Mouse (Mus musculus): ENCODE results near the gene Kpna6. TPM values are rescaled to one million over a fixed set of nuclear protein-coding genes. Genes with fewer than 3 reads are reported as not detected.
"Not testable (repeated sequence)": the region's sequence is repeated elsewhere in the genome, so short reads cannot be mapped to it uniquely, and the experiment has no call there.

Gene Kpna6
- total and polyA plus RNA-seq, 3 experiments, result 15.9 to 66.5 (median 19.6) TPM

DNA sequence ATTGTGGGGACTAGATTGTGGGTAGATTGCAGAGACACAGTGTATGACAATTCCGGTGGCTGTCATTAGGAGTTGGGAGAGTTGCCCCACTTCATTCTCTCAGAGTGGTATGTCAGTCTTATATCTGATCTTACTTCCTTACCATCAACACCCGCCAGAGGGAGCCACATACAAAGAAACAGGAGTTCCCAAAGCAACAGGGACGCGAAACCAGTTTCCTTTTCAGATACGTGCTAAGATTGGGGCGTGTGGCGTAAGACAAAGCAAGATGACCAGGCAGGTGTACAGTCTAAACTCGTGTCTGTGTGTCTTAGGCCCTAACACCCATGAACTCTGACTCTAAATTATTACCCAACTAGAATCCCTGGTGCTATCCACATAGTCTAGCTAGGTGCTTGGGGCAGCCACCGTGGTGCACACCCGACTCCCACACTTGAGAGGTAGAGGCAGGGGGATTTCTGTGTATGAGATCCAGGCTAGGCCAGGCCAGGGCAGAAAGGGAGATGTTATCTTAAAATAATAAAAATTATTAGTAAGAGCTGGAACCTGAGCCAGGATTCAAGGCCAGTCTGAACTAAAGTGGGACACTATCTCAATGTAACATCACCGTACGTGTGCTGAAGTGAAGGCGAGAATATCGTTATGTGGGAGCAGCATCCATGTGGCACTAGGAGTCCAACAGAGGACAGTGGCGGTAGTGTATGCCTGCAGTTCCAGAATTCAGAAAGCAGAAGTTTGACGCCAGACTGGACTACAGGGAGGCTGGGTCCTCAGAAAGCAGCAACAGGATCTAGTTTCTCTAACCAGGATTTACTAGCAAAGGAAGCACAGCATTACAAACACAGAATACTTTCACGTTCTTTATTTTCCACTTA lies 29.2 kb upstream of the Kpna6 start (continued):
- no peak for TF ChIP-seq RCOR1 (IDR thresholded peaks at IDR 0.05; ENCODE audit: low read depth, low read length)
- TF ChIP-seq MXI1 (IDR thresholded peaks at IDR 0.05; ENCODE audit: low read depth, low read length), result peak; percentile 85
- peak; percentile 56 for TF ChIP-seq GATA1 (IDR thresholded peaks at IDR 0.05; ENCODE audit: low read depth, low read length)
- TF ChIP-seq MAX (IDR thresholded peaks at IDR 0.05; ENCODE audit: low read length), result peak; percentile 38; the same call in 1 of the 2 replicates
- TF ChIP-seq ETS1 (IDR thresholded peaks at IDR 0.05; ENCODE audit: low read depth, low read length), result 0 out of 2 replicates have a peak, but pooled peaks have one; percentile 11
- TF ChIP-seq MEF2A (IDR thresholded peaks at IDR 0.05; ENCODE audit: extremely low read depth, insufficient replicate concordance, low read depth, low read length, poor library complexity, severe bottlenecking), result no peak
- peak; percentile 63 for TF ChIP-seq ELF1 (IDR thresholded peaks at IDR 0.05; ENCODE audit: low read depth, low read length)
- no peak for TF ChIP-seq CHD1 (IDR thresholded peaks at IDR 0.05; ENCODE audit: low read depth, low read length)
- peak; percentile 27; the same call in 1 of the 2 replicates for TF ChIP-seq USF1 (IDR thresholded peaks at IDR 0.05; ENCODE audit: low read depth, low read length)
- no peak for TF ChIP-seq HCFC1 (IDR thresholded peaks at IDR 0.05; ENCODE audit: low read depth, low read length)
- TF ChIP-seq POLR2AphosphoS5 (IDR thresholded peaks at IDR 0.05; ENCODE audit: borderline replicate concordance, low read depth, low read length), result no peak
- 0 out of 2 replicates have a peak, but pooled peaks have one; percentile 42 for TF ChIP-seq MAZ (IDR thresholded peaks at IDR 0.05; ENCODE audit: low read depth, low read length)
- TF ChIP-seq UBTF (IDR thresholded peaks at IDR 0.05; ENCODE audit: borderline replicate concordance, insufficient read depth, low read depth, low read length), result no peak
- TF ChIP-seq ZC3H11A (IDR thresholded peaks at IDR 0.05; ENCODE audit: low read depth, low read length), result peak; percentile 75
- 0 out of 2 replicates have a peak, but pooled peaks have one; percentile 16 for TF ChIP-seq KAT2A (conservative IDR thresholded peaks at IDR 0.05; ENCODE audit: low read depth, low read length)
- TF ChIP-seq E2F4 (IDR thresholded peaks at IDR 0.05; ENCODE audit: borderline replicate concordance, low read depth, low read length), result no peak

DNA sequence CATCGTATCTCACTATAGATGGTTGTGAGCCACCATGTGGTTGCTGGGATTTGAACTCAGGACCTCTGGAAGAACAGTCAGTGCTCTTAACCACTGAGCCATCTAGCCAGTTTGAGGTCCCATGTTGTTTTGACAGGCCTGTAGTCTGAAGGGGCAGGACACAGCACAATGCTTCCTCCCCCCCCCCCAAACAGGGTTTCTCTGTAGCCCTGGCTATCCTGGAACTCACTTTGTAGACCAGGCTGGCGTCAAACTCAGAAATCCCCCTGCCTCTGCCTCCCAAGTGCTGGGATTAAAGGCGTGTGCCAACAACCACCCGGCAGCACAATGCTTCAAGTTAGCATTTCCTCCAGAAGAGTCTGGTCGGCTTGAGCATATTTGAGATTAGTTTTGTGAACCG lies 28.1 kb upstream of the Kpna6 start:
- not testable (repeated sequence) for H3K4me1 ChIP-seq (ENCODE audit: control insufficient read depth in 1 of 2, insufficient read depth in 2 of 2, low read length in 2 of 2); H3K9me3 ChIP-seq (replicated peaks; ENCODE audit: insufficient read depth, low read length); DNase-seq (ENCODE audit: low read depth, low spot score); H3K4me3 ChIP-seq (ENCODE audit: control insufficient read depth in 1 of 2, insufficient read depth in 1 of 2, low read depth in 2 of 2, low read length in 2 of 2); H3K79me2 ChIP-seq (ENCODE audit: control insufficient read depth, insufficient read depth, low read length, poor library complexity); H3K9ac ChIP-seq (ENCODE audit: control insufficient read depth, low read depth, low read length, poor library complexity, severe bottlenecking); H3K27ac ChIP-seq (ENCODE audit: control insufficient read depth, low read depth, low read length); H3K36me3 ChIP-seq (ENCODE audit: control insufficient read depth in 1 of 2, insufficient read depth in 2 of 2, low read length in 2 of 2); H3K27me3 ChIP-seq (ENCODE audit: control insufficient read depth in 1 of 2, insufficient read depth in 2 of 2, low read length in 2 of 2)

Data from MEL (cell line).